Mouse (Mus musculus): ENCODE results near the gene Ttc5.
"Not testable (repeated sequence)": the region's sequence is repeated elsewhere in the genome, so short reads cannot be mapped to it uniquely, and the experiment has no call there.

Gene Ttc5

DNA sequence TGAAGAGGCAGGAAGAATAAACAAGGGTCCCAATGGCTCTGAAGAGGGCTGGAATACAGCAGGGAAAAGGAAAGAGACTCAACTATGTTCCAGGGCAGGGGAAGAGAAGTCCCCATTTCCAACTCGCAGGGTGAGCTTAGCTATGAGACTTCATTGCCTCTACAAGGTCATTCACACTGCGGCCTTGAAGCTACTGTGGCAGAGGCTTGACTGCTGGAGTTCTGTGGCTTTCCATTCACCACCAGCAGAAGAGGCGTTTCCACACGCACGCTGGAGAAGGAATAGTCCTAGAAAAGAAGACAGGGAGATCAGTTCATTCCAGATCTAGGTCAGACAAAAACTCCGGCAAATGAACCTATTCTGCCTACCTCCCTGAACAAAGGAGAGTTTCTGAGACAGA is 19.6 kb downstream of the Ttc5 start:
- DNase-seq, result no peak

- no peak for DNase-seq
Measured at GRCm38 (mm10) chr14:50758416-50759085, 26.8 kb downstream of the Ttc5 start.

DNA sequence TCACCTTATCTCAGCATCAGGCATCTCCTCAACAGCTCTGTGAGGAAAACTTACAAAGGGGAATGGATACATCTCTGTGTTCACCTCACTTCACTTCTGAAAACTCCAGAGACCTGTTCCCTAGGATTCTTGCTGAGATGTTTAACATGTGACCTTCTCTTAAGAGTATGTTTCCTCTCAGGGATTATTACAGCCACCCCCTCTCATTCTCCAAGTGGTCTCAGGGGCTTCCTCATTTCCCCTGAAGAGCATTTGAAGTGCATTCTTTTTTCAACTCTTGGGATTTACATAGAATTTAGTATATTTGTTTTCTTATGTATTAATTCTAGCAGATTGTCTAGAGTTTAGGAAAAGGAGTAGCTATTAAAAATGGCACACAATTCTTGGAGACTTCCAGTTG is 40.3 kb downstream of the Ttc5 start, which contains the start of gene Olfr749:
Gene Olfr749 (minus strand): TSS at position 101 of the 400 bp plus-strand sequence.
- no peak for DNase-seq

GRCm38 (mm10) chr14:50741584-50741983 is 43.7 kb downstream of the Ttc5 start:
- no peak for DNase-seq

- DNase-seq, result no peak
Measured at GRCm38 (mm10) chr14:50740334-50740733, 45.0 kb downstream of the Ttc5 start.

- DNase-seq, result not testable (repeated sequence)
Measured at GRCm38 (mm10) chr14:50722371-50722770, 62.9 kb downstream of the Ttc5 start.

DNA sequence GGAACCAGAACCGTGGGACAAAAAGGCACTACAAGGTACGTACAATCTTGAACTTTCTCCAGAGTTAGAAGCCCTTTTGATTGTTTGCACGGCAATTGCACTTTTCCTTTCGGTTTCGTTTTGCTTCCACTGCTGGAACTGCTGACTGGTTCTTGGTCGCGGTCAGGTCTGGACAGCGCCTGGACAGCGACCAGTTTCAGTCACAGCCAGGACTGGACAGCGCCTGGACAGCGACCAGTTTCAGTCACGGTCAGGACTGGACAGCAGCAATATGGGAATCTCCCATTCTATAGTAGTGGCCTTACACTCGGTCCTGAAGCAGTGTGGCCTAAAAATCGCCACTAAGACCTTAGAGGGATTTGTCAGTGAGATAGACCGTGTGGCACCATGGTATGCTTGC is 65.4 kb downstream of the Ttc5 start:
- not testable (repeated sequence) for DNase-seq

Measured in embryo, embryonic 11 days (tissue).